Mouse (Mus musculus): Measurements from ENCODE around the gene Rgs19. TPM values are rescaled to one million over a fixed set of nuclear protein-coding genes. Genes with fewer than 3 reads are reported as not detected.

The Rgs19 gene
- total RNA-seq, 2 experiments from 2014 or later = 41.5 to 44.4 TPM

GRCm38 (mm10) chr2:181658528-181658927 is 35.2 kb downstream of the Rgs19 start:
- DNase-seq (ENCODE audit: low spot score in 2 of 2) = no peak

- no peak for DNase-seq (ENCODE audit: low spot score in 2 of 2)
Observed at GRCm38 (mm10) chr2:181657441-181657840, 36.3 kb downstream of the Rgs19 start.

GRCm38 (mm10) chr2:181656734-181657133 is 37.0 kb downstream of the Rgs19 start, which contains the start of gene Gm29797:
Gene Gm29797, plus strand, starts transcription at chr2:181657034.
- no peak for DNase-seq (ENCODE audit: low spot score in 2 of 2)

GRCm38 (mm10) chr2:181653523-181653922 is 40.3 kb downstream of the Rgs19 start:
- no peak for DNase-seq (ENCODE audit: low spot score in 2 of 2)

GRCm38 (mm10) chr2:181653065-181653464 is 40.7 kb downstream of the Rgs19 start:
- no peak for DNase-seq (ENCODE audit: low spot score in 2 of 2)

- DNase-seq (ENCODE audit: low spot score in 2 of 2) = no peak
Observed at GRCm38 (mm10) chr2:181648926-181649325, 44.9 kb downstream of the Rgs19 start.

- DNase-seq (ENCODE audit: low spot score in 2 of 2) = no peak
Observed at GRCm38 (mm10) chr2:181646626-181647472, 46.9 kb downstream of the Rgs19 start.

GRCm38 (mm10) chr2:181645666-181646065 is 48.1 kb downstream of the Rgs19 start:
- DNase-seq (ENCODE audit: low spot score in 2 of 2) = no peak

GRCm38 (mm10) chr2:181644361-181644760 is 49.4 kb downstream of the Rgs19 start:
- no peak for DNase-seq (ENCODE audit: low spot score in 2 of 2)

Other genes starting within 250 kb of the Rgs19 start
- 10 to 100 TPM; 11.2 to 14.0 TPM for gene Zbtb46, start 234.6 kb downstream of the Rgs19 start, total RNA-seq (2021)
- gene Abhd16b, start 200.8 kb downstream of the Rgs19 start, total RNA-seq (2021) = not detected
- gene Tpd52l2, start 196.8 kb downstream of the Rgs19 start, total RNA-seq (2021) = 10 to 100 TPM; 74.8 to 76.4 TPM
- 100 to 1,000 TPM; 271 to 275 TPM for gene Dnajc5, start 173.5 kb downstream of the Rgs19 start, total RNA-seq (2021)
- 10 to 100 TPM; 52.0 to 53.1 TPM for gene Uckl1, start 109.1 kb downstream of the Rgs19 start, total RNA-seq (2021)
- gene Prpf6, start 102.1 kb downstream of the Rgs19 start, total RNA-seq (2021) = 10 to 100 TPM; 51.2 to 55.5 TPM
- 100 to 1,000 TPM; 108 to 116 TPM for gene Zfp512b, start 101.2 kb downstream of the Rgs19 start, total RNA-seq (2021)
- 10 to 100 TPM; 14.6 to 19.5 TPM for gene Samd10, start 94.8 kb downstream of the Rgs19 start, total RNA-seq (2021)
- gene Gm29797, start 36.9 kb downstream of the Rgs19 start, total RNA-seq (2021) = not detected
- gene Sox18, start 22.3 kb downstream of the Rgs19 start, total RNA-seq (2021) = 10 to 100 TPM; 14.4 to 15.6 TPM
- 10 to 100 TPM; 51.2 to 59.4 TPM for gene Tcea2, start 13.7 kb downstream of the Rgs19 start, total RNA-seq (2021)
- not detected for gene Lkaaear1, start 4.5 kb upstream of the Rgs19 start, total RNA-seq (2021)
- gene Oprl1, start 21.0 kb upstream of the Rgs19 start, total RNA-seq (2021) = 10 to 100 TPM; 52.9 to 54.1 TPM
- 10 to 100 TPM; 39.5 to 42.7 TPM for gene Myt1, start 69.4 kb upstream of the Rgs19 start, total RNA-seq (2021)
- 10 to 100 TPM; 66.9 to 73.3 TPM for gene Pcmtd2, start 143.9 kb upstream of the Rgs19 start, total RNA-seq (2021)
- 10 to 100 TPM; 29.6 to 33.9 TPM for gene Polr3k, start 170.4 kb upstream of the Rgs19 start, total RNA-seq (2021)